Mouse (Mus musculus): Measurements from ENCODE around the gene Gpbp1. TPM values are rescaled to one million over a fixed set of nuclear protein-coding genes. Genes with fewer than 3 reads are reported as not detected.

Gene Gpbp1
- total and polyA plus RNA-seq, 3 experiments = 58.2 to 648 (median 76.3) TPM

DNA sequence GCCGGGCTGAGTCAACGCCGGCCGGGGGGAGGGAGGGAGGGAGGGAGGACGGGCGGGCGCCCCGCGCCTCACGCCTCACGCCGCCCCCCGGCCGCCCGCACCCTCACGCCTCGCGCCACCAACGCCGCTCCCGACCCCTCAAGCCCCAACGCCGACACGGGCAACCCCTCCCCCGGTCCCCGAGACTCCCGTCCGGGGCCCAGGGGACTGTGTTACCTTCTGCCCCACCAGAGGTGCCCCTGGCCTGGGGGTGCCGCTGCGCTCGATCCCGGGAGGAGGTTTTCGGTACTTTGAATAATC lies 459 bp downstream of the Gpbp1 start:
- Histone ChIP-seq H3K27ac (ENCODE audit: control insufficient read depth, low read depth, low read length) (peak overlapping the region; percentile 96), H3K79me2 (ENCODE audit: control insufficient read depth, insufficient read depth, low read length, poor library complexity) (peaks cover 40% of the 10 kb centered on the region), H3K9me3 (replicated peaks; ENCODE audit: insufficient read depth, low read length) (no peaks in the 10 kb centered on the region), H3K36me3 (ENCODE audit: control insufficient read depth in 1 of 2, insufficient read depth in 2 of 2, low read length in 2 of 2) (peaks cover 14 to 27% of the 10 kb centered on the region in 2 experiments), H3K4me3 (ENCODE audit: control insufficient read depth in 1 of 2, insufficient read depth in 1 of 2, low read depth in 2 of 2, low read length in 2 of 2) (peak overlapping the region; percentile 96 to 97), H3K4me1 (ENCODE audit: control insufficient read depth in 1 of 2, insufficient read depth in 2 of 2, low read length in 2 of 2) (peaks cover 9 to 13% of the 10 kb centered on the region in 2 experiments; a peak in 2 of 4 replicates), H3K9ac (ENCODE audit: control insufficient read depth, low read depth, low read length, poor library complexity, severe bottlenecking) (peak overlapping the region; percentile 99), H3K27me3 (ENCODE audit: control insufficient read depth in 1 of 2, insufficient read depth in 2 of 2, low read length in 2 of 2) (peaks cover 0 to 3% of the 10 kb centered on the region in 2 experiments; a peak in 1 of 4 replicates)
- TF ChIP-seq NRF1 (IDR thresholded peaks at IDR 0.05; ENCODE audit: insufficient read depth, low read depth, low read length, poor library complexity, severe bottlenecking) = no peak
- TF ChIP-seq ZC3H11A (IDR thresholded peaks at IDR 0.05; ENCODE audit: low read depth, low read length) = no peak
- no peak for TF ChIP-seq BHLHE40 (IDR thresholded peaks at IDR 0.05; ENCODE audit: borderline replicate concordance, low read depth, low read length)
- peak in 1 of 2 experiments; percentile 40; a peak in 1 of 4 replicates for TF ChIP-seq POLR2A (IDR thresholded peaks at IDR 0.05; ENCODE audit: control insufficient read depth in 1 of 2, insufficient read depth in 1 of 2, low read depth in 1 of 2, low read length in 2 of 2, poor library complexity in 1 of 2)
- no peak for TF ChIP-seq MYB (IDR thresholded peaks at IDR 0.05; ENCODE audit: low read depth, low read length)
- TF ChIP-seq HCFC1 (IDR thresholded peaks at IDR 0.05; ENCODE audit: low read depth, low read length) = no peak
- TF ChIP-seq MEF2A (IDR thresholded peaks at IDR 0.05; ENCODE audit: extremely low read depth, insufficient replicate concordance, low read depth, low read length, poor library complexity, severe bottlenecking) = no peak
- TF ChIP-seq POLR2AphosphoS2 (IDR thresholded peaks at IDR 0.05; ENCODE audit: low read length) = no peak
- TF ChIP-seq ZMIZ1 (IDR thresholded peaks at IDR 0.05; ENCODE audit: low read depth, low read length) = no peak
- no peak for TF ChIP-seq E2F4 (IDR thresholded peaks at IDR 0.05; ENCODE audit: borderline replicate concordance, low read depth, low read length)
- no peak for TF ChIP-seq TAL1 (IDR thresholded peaks at IDR 0.05; ENCODE audit: low read length)
- peak; percentile 66; the same call in 1 of the 2 replicates for TF ChIP-seq NELFE (IDR thresholded peaks at IDR 0.05; ENCODE audit: low read depth, low read length)
- peak; percentile 43; the same call in 1 of the 2 replicates for TF ChIP-seq MXI1 (IDR thresholded peaks at IDR 0.05; ENCODE audit: low read depth, low read length)
- no peak for TF ChIP-seq KAT2A (conservative IDR thresholded peaks at IDR 0.05; ENCODE audit: low read depth, low read length)
- no peak for DNase-seq (ENCODE audit: low read depth, low spot score)

DNA sequence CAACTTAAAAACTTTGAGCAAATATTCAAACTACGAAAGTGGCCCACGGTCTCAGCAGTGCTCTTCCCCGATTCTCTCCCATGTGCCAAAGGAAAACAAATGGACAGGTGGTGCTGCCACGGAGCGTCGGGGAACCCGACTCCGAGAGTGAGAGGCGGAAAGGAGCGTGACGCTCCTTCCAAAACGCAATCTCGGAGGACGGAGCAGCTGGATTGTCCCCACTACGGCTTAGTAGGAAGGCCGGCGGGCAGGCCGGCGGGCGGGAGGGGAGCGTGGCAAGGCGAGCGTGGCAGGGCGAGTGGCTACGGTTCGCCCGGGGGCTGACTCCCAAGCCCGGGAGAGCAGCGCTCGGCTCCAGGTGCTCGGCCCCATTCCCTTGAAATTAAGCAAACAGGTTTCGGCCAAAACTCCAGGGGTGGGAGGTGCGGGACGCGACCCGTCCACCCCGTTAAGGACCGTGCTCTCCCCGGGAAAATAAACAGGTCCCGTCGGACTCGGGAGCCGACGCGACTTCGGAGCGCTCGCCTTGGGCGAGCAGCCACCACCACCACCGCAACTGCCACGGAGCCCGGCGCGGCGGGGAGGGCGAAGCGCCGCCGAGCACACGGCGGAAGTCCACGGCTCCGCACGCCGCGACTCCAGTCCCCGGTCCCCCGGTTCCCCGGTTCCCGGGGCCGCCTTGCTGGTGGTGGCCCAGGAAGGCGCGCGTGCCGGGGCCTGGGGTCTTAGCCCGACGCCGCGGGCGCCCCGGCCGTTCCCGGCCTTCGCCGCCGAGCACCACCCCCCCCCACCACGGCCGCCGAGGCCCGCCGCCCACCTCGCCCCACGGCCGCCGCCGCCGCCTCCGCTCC lies 1.0 kb downstream of the Gpbp1 start:
- Histone ChIP-seq H3K36me3 (ENCODE audit: control insufficient read depth in 1 of 2, insufficient read depth in 2 of 2, low read length in 2 of 2) (peaks cover 19 to 31% of the 10 kb centered on the region in 2 experiments), H3K9me3 (replicated peaks; ENCODE audit: insufficient read depth, low read length) (no peaks in the 10 kb centered on the region), H3K4me1 (ENCODE audit: control insufficient read depth in 1 of 2, insufficient read depth in 2 of 2, low read length in 2 of 2) (peaks cover 9 to 17% of the 10 kb centered on the region in 2 experiments; a peak in 3 of 4 replicates), H3K27me3 (ENCODE audit: control insufficient read depth in 1 of 2, insufficient read depth in 2 of 2, low read length in 2 of 2) (peaks cover 0 to 3% of the 10 kb centered on the region in 2 experiments; a peak in 1 of 4 replicates), H3K9ac (ENCODE audit: control insufficient read depth, low read depth, low read length, poor library complexity, severe bottlenecking) (peak overlapping the region; percentile 99), H3K79me2 (ENCODE audit: control insufficient read depth, insufficient read depth, low read length, poor library complexity) (peaks cover 43% of the 10 kb centered on the region), H3K4me3 (ENCODE audit: control insufficient read depth in 1 of 2, insufficient read depth in 1 of 2, low read depth in 2 of 2, low read length in 2 of 2) (peak overlapping the region; percentile 94 to 97), H3K27ac (ENCODE audit: control insufficient read depth, low read depth, low read length) (peak overlapping the region; percentile 58)
- DNase-seq (ENCODE audit: low read depth, low spot score) = peak; percentile 57
- TF ChIP-seq POLR2A (IDR thresholded peaks at IDR 0.05; ENCODE audit: control insufficient read depth in 1 of 2, insufficient read depth in 1 of 2, low read depth in 1 of 2, low read length in 2 of 2, poor library complexity in 1 of 2) = 0 out of 4 replicates have a peak, but pooled peaks of 1 of the 2 experiments have one; percentile 52
- TF ChIP-seq MXI1 (IDR thresholded peaks at IDR 0.05; ENCODE audit: low read depth, low read length) = no peak
- TF ChIP-seq UBTF (IDR thresholded peaks at IDR 0.05; ENCODE audit: borderline replicate concordance, insufficient read depth, low read depth, low read length) = 0 out of 2 replicates have a peak, but pooled peaks have one; percentile 5
